Mouse (Mus musculus): ENCODE results near the gene Retreg1. TPM values are rescaled to one million over a fixed set of nuclear protein-coding genes. Genes with fewer than 3 reads are reported as not detected.

The Retreg1 gene
- 5.8 and 7.1 TPM in 2 replicates for total RNA-seq (2012; rRNA removed)

DNA sequence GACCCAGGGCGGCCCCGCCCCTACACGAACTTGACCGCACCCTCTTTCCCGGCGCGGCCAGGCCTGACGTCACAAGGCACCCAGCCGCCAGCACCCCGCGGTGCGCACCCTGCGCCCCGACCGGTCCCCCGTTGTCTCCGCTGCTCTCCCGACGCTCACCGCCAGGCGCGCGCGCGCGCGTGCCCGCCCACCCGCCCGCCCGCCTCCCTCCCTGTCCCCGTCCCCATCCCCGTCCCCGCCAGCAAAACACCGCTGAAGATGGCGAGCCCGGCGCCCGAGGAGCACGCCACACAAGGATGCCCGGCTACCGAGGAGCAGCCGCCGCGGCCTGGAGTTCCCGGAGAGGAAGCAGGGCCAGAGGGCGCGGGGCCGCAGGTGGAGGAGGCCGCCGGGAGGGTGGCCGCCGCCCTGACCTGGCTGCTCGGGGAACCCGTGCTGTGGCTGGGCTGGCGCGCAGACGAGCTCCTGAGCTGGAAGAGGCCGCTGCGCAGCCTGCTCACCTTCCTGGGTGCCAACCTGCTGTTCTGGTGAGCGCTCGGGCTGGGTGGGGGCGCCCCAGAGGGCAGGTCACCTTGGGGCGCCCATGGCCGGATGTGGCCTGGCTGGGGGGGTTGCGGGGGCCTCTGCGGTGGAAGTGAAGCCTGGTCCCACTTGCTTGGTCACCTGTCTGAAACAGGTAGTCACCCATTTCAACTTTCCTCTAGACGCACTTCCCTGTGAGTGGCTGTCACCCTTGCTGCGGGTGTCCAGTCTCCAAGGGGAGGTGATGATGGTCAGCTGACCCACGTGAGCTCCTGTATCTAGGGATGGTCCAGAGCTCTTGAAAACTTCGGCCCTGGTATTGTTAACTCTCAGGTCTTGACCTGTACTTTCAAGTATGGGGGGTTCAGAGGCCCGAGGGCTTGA lies at the start of gene Retreg1:
Gene Retreg1 (plus strand): TSS at position 95 of the 906 bp plus-strand sequence.
- H3K4me3 ChIP-seq (ENCODE audit: insufficient read depth in 1 of 2, low read depth in 1 of 2, low read length in 2 of 2, poor library complexity in 1 of 2, severe bottlenecking in 1 of 2): peak within 1 kb of the TSS; percentile 78 to 94
- peaks cover 3 to 14% of the 10 kb centered on the region in 2 experiments; a peak in 2 of 4 replicates for H3K4me1 ChIP-seq (ENCODE audit: control insufficient read depth in 2 of 2, insufficient read depth in 2 of 2, low read length in 2 of 2, poor library complexity in 1 of 2)
- H3K27ac ChIP-seq (ENCODE audit: insufficient read depth, low read depth, low read length, poor library complexity, severe bottlenecking): no peak within 1 kb of the TSS
- no peaks in the 10 kb centered on the region for H3K36me3 ChIP-seq (ENCODE audit: control insufficient read depth, insufficient read depth, low read length, poor library complexity, severe bottlenecking)
- in situ Hi-C loops (cut with MboI; ENCODE audit: low sequenced_read_pairs in 2 of 2, unreplicated experiment in 2 of 2): no loop called here
- no peak for TF ChIP-seq ZC3H11A (IDR thresholded peaks at IDR 0.05; ENCODE audit: borderline replicate concordance, low read depth, low read length)
- no peak for TF ChIP-seq HCFC1 (IDR thresholded peaks at IDR 0.05; ENCODE audit: borderline replicate concordance, insufficient read depth, low read length)
- no peak for TF ChIP-seq CHD2 (IDR thresholded peaks at IDR 0.05; ENCODE audit: low read depth, low read length)
- no peak for TF ChIP-seq ZNF384 (IDR thresholded peaks at IDR 0.05; ENCODE audit: low read depth, low read length)
- no peak for TF ChIP-seq MAFK (IDR thresholded peaks at IDR 0.05; ENCODE audit: insufficient read depth, low read depth, low read length)
- peak; percentile 26 for DNase-seq (ENCODE audit: low read depth, low spot score)
- peak within 1 kb of the TSS; percentile 72 for H3K9ac ChIP-seq (ENCODE audit: insufficient read depth, low read depth, low read length, poor library complexity, severe bottlenecking)
- H3K9me3 ChIP-seq (ENCODE audit: control insufficient read depth, insufficient read depth, low read depth, low read length): no peaks in the 10 kb centered on the region

DNA sequence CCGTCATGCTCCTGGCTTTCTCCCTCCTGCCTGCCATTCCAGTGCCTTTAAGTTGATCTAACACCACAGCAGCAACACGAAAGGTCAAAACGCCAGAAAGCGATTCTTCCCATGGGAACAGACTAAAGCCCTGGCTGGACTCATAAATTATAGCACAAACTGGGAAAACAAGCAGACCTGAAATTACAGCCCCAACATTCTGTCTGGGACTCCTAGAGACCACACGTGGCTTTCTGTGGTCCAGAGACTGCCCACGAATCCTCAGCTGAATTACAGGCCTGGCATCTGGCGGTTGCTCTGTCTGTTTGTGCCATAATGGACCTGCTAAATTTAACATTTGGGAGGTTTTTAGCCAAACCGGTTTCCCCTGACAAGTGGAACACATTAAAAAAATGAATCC lies 48.9 kb upstream of the Retreg1 start:
- no peak for DNase-seq (ENCODE audit: low read depth, low spot score)
- Histone ChIP-seq H3K36me3 (ENCODE audit: control insufficient read depth, insufficient read depth, low read length, poor library complexity, severe bottlenecking) (peaks cover 77% of the 10 kb centered on the region), H3K4me1 (ENCODE audit: control insufficient read depth in 2 of 2, insufficient read depth in 2 of 2, low read length in 2 of 2, poor library complexity in 1 of 2) (peaks cover 0 to 7% of the 10 kb centered on the region in 2 experiments; a peak in 1 of 4 replicates), H3K9ac (ENCODE audit: insufficient read depth, low read depth, low read length, poor library complexity, severe bottlenecking) (no peak overlapping the region), H3K4me3 (ENCODE audit: insufficient read depth in 1 of 2, low read depth in 1 of 2, low read length in 2 of 2, poor library complexity in 1 of 2, severe bottlenecking in 1 of 2) (no peak overlapping the region), H3K27ac (ENCODE audit: insufficient read depth, low read depth, low read length, poor library complexity, severe bottlenecking) (no peak overlapping the region), H3K9me3 (ENCODE audit: control insufficient read depth, insufficient read depth, low read depth, low read length) (no peaks in the 10 kb centered on the region)
- in situ Hi-C loops (cut with MboI; ENCODE audit: low sequenced_read_pairs in 2 of 2, unreplicated experiment in 2 of 2): no loop called here
- TF ChIP-seq HCFC1 (IDR thresholded peaks at IDR 0.05; ENCODE audit: borderline replicate concordance, insufficient read depth, low read length): no peak
- no peak for TF ChIP-seq CHD2 (IDR thresholded peaks at IDR 0.05; ENCODE audit: low read depth, low read length)
- TF ChIP-seq ZNF384 (IDR thresholded peaks at IDR 0.05; ENCODE audit: low read depth, low read length): no peak
- TF ChIP-seq MAFK (IDR thresholded peaks at IDR 0.05; ENCODE audit: insufficient read depth, low read depth, low read length): no peak

DNA sequence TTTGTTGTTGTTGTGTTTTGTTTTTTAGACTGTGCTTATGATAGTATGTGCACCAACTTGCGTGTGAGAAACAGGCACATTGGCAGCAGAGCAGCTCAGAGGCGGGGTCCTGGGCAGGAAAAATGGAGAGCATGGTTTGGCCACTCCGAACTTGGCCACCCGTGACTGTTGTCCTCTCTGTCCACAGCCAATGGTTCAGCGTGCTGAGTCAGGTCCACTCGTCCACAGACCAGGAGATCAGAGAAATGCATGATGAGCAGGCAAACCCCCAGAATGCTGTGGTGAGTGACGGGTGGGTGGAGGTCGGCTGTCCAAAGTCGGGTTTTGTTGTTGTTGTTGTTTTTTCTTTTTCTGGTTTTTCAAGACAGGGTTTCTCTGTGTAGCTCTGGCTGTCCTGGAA lies 47.5 kb upstream of the Retreg1 start:
- in situ Hi-C loops (cut with MboI; ENCODE audit: low sequenced_read_pairs in 2 of 2, unreplicated experiment in 2 of 2): no loop called here
- TF ChIP-seq MAFK (IDR thresholded peaks at IDR 0.05; ENCODE audit: insufficient read depth, low read depth, low read length): no peak
- TF ChIP-seq ZC3H11A (IDR thresholded peaks at IDR 0.05; ENCODE audit: borderline replicate concordance, low read depth, low read length): no peak
- TF ChIP-seq CHD2 (IDR thresholded peaks at IDR 0.05; ENCODE audit: low read depth, low read length): no peak
- TF ChIP-seq ZNF384 (IDR thresholded peaks at IDR 0.05; ENCODE audit: low read depth, low read length): no peak
- no peak for TF ChIP-seq HCFC1 (IDR thresholded peaks at IDR 0.05; ENCODE audit: borderline replicate concordance, insufficient read depth, low read length)
- peaks cover 73% of the 10 kb centered on the region for H3K36me3 ChIP-seq (ENCODE audit: control insufficient read depth, insufficient read depth, low read length, poor library complexity, severe bottlenecking)
- no peaks in the 10 kb centered on the region for H3K9me3 ChIP-seq (ENCODE audit: control insufficient read depth, insufficient read depth, low read depth, low read length)
- no peak overlapping the region for H3K9ac ChIP-seq (ENCODE audit: insufficient read depth, low read depth, low read length, poor library complexity, severe bottlenecking)
- H3K4me3 ChIP-seq (ENCODE audit: insufficient read depth in 1 of 2, low read depth in 1 of 2, low read length in 2 of 2, poor library complexity in 1 of 2, severe bottlenecking in 1 of 2): no peak overlapping the region
- H3K27ac ChIP-seq (ENCODE audit: insufficient read depth, low read depth, low read length, poor library complexity, severe bottlenecking): no peak overlapping the region
- peaks cover 0 to 5% of the 10 kb centered on the region in 2 experiments; a peak in 1 of 4 replicates for H3K4me1 ChIP-seq (ENCODE audit: control insufficient read depth in 2 of 2, insufficient read depth in 2 of 2, low read length in 2 of 2, poor library complexity in 1 of 2)
- no peak for DNase-seq (ENCODE audit: low read depth, low spot score)

DNA sequence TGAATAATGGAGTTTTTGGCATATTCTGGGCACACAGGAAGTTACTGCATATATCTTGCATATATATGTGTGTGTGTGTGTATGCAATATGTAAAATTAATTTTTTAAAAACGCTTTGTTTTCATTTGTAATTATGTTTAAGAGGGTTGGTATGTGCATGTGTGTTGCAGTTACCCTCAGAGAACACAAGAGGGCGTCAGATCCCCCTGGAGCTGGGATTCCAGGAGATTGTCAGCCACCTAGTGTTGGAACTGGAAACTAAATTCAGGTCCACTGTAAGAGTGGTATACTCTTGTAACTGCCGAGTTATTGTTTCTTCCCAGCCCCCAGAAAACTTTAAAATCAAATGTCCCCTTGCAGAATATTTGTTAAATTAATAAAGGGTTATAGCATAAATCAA lies 46.6 kb upstream of the Retreg1 start:
- no peak overlapping the region for H3K27ac ChIP-seq (ENCODE audit: insufficient read depth, low read depth, low read length, poor library complexity, severe bottlenecking)
- H3K36me3 ChIP-seq (ENCODE audit: control insufficient read depth, insufficient read depth, low read length, poor library complexity, severe bottlenecking): peaks cover 76% of the 10 kb centered on the region
- DNase-seq (ENCODE audit: low read depth, low spot score): peak; percentile 70
- no peak overlapping the region for H3K9ac ChIP-seq (ENCODE audit: insufficient read depth, low read depth, low read length, poor library complexity, severe bottlenecking)
- no peaks in the 10 kb centered on the region for H3K9me3 ChIP-seq (ENCODE audit: control insufficient read depth, insufficient read depth, low read depth, low read length)
- in situ Hi-C loops (cut with MboI; ENCODE audit: low sequenced_read_pairs in 2 of 2, unreplicated experiment in 2 of 2): no loop called here
- no peak overlapping the region for H3K4me3 ChIP-seq (ENCODE audit: insufficient read depth in 1 of 2, low read depth in 1 of 2, low read length in 2 of 2, poor library complexity in 1 of 2, severe bottlenecking in 1 of 2)
- TF ChIP-seq ZC3H11A (IDR thresholded peaks at IDR 0.05; ENCODE audit: borderline replicate concordance, low read depth, low read length): peak; percentile 81
- peak; percentile 45; the same call in 1 of the 2 replicates for TF ChIP-seq HCFC1 (IDR thresholded peaks at IDR 0.05; ENCODE audit: borderline replicate concordance, insufficient read depth, low read length)
- no peak for TF ChIP-seq MAFK (IDR thresholded peaks at IDR 0.05; ENCODE audit: insufficient read depth, low read depth, low read length)
- TF ChIP-seq ZNF384 (IDR thresholded peaks at IDR 0.05; ENCODE audit: low read depth, low read length): peak; percentile 62; the same call in 1 of the 2 replicates
- no peak for TF ChIP-seq CHD2 (IDR thresholded peaks at IDR 0.05; ENCODE audit: low read depth, low read length)
- peaks cover 0 to 2% of the 10 kb centered on the region in 2 experiments; a peak in 1 of 4 replicates for H3K4me1 ChIP-seq (ENCODE audit: control insufficient read depth in 2 of 2, insufficient read depth in 2 of 2, low read length in 2 of 2, poor library complexity in 1 of 2)
